Mouse (Mus musculus) erythroid progenitor cell, adult 5-6 weeks (primary cell): Measurements from ENCODE around the gene A430078G23Rik. TPM values are rescaled to one million over a fixed set of nuclear protein-coding genes. Genes with fewer than 3 reads are reported as not detected.
A peak's percentile ranks its signal among the peaks of the same experiment; 100 is the strongest.

Source experiments
- ATAC-seq: replicated peaks from 2 replicates; pipeline ENCODE4 v1.8.0; 2016; ENCODE audit warnings: moderate number of reproducible peaks, mild to moderate bottlenecking, moderate TSS enrichment, inconsistent platforms; ENCODE audit not compliant: poor library complexity, low FRiP score, severe bottlenecking
- total RNA-seq, 2 experiments: library from RNA; stranded (forward) in 1 of 2; stranded (reverse) in 1 of 2; fragments of 150-400 nt in 1 of 2; fragments of 186-747, 209-891 nt in 1 of 2; gene quantifications; 2 replicates each; pipeline versions ENCODE4 v1.2.3 to v1.2.4; 2015 to 2017; ENCODE audit warnings: low replicate concordance in 2 of 2

A430078G23Rik gene
- total RNA-seq, 2 experiments from 2014 or later = 1.3 to 2.4 TPM

GRCm38 (mm10) chr8:3346691-3347413 is 6.4 kb upstream of the A430078G23Rik start:
- ATAC-seq = no peak

- no peak for ATAC-seq
These were observed 4.9 kb upstream of the A430078G23Rik start for GRCm38 (mm10) chr8:3348142-3348823.

- no peak for ATAC-seq
These were observed 2.5 kb upstream of the A430078G23Rik start for GRCm38 (mm10) chr8:3350747-3351146.

- no peak for ATAC-seq
These were observed 500 bp upstream of the A430078G23Rik start for GRCm38 (mm10) chr8:3352715-3353114.

- ATAC-seq = no peak
These were observed 712 bp downstream of the A430078G23Rik start for GRCm38 (mm10) chr8:3353811-3354442.

GRCm38 (mm10) chr8:3354443-3354812 is 1.2 kb downstream of the A430078G23Rik start:
- ATAC-seq = no peak

GRCm38 (mm10) chr8:3355586-3355985 is 2.4 kb downstream of the A430078G23Rik start:
- ATAC-seq = no peak

GRCm38 (mm10) chr8:3358060-3358459 is 4.8 kb downstream of the A430078G23Rik start:
- ATAC-seq = 0 out of 2 replicates have a peak, but pooled peaks have one; percentile 54

- no peak for ATAC-seq
These were observed 13.9 kb downstream of the A430078G23Rik start for GRCm38 (mm10) chr8:3367086-3367485.

GRCm38 (mm10) chr8:3368091-3368490 is 14.9 kb downstream of the A430078G23Rik start:
- no peak for ATAC-seq

GRCm38 (mm10) chr8:3375748-3376147 is 22.5 kb downstream of the A430078G23Rik start:
- ATAC-seq = no peak

GRCm38 (mm10) chr8:3376641-3377274 is 23.5 kb downstream of the A430078G23Rik start:
- ATAC-seq = no peak

GRCm38 (mm10) chr8:3387286-3387685 is 34.1 kb downstream of the A430078G23Rik start:
- ATAC-seq = peak; percentile 66; the same call in 1 of the 2 replicates

GRCm38 (mm10) chr8:3388591-3389338 is 35.5 kb downstream of the A430078G23Rik start:
- ATAC-seq = no peak

- ATAC-seq = no peak
These were observed 36.3 kb downstream of the A430078G23Rik start for GRCm38 (mm10) chr8:3389506-3389905.

- no peak for ATAC-seq
These were observed 39.1 kb downstream of the A430078G23Rik start for GRCm38 (mm10) chr8:3392293-3392692.

- peak; percentile 82 for ATAC-seq
These were observed 39.8 kb downstream of the A430078G23Rik start, which contains the start of gene Arhgef18 for GRCm38 (mm10) chr8:3392771-3393710. Arhgef18 (plus strand) TSS chr8:3393006.

GRCm38 (mm10) chr8:3394600-3394999 is 41.4 kb downstream of the A430078G23Rik start:
- no peak for ATAC-seq
